Mouse (Mus musculus) gastrocnemius, postnatal 14 days (tissue): ENCODE measurements at regions not wholly inside any gene's neighbourhood (a gene's known extent, or its start where the extent isn't known, plus 50 kb on each side); places are given as distances from the start of the nearest gene placed in this dataset.

Source experiments
- DNase-seq: peaks from one replicate; pipeline ENCODE4 v3.0.0; 2021; ENCODE audit warnings: mixed read lengths
- intact Hi-C: fragments of 180-260 bp; cut with DNase I; formaldehyde crosslinking; loops from one replicate; pipeline ENCODE4 v1.15.1; 2025; ENCODE audit warnings: low total_unique reads

DNA sequence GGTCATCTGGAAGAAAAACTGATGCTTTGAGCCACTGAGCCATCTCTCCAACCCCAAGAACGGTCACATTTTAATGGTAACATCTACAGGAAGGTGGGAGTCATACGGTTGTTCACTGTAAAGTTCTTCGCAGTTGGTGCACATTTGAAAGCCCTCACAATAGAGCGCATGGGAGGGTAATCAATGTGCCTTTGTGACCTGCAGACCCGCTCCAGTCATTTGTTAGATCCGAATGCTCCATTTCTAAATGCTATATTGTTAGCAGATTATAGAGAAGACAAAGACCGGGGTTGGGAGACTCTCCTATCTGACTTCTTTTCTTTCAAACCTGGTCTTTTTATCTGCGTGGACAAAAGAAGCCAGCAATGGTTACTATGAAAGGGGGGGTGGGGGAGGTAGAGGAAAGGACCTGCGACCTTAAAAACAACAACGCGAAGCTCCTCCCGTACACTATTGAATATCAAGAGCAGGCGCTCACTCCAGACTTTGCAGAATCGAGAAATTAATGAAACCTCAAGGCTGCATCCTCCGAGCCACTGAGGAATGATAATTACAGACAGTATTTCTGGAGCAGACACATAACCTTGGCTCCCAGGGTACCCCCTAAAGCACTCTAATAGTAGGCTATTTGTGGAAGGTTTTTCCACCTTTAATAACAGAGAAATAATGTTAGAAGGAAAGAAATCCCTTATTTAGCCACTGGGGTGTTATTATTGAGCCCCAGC, 134.7 kb upstream of the Smim15 start:
- intact Hi-C loops: no loop called here
- DNase-seq: no peak

DNA sequence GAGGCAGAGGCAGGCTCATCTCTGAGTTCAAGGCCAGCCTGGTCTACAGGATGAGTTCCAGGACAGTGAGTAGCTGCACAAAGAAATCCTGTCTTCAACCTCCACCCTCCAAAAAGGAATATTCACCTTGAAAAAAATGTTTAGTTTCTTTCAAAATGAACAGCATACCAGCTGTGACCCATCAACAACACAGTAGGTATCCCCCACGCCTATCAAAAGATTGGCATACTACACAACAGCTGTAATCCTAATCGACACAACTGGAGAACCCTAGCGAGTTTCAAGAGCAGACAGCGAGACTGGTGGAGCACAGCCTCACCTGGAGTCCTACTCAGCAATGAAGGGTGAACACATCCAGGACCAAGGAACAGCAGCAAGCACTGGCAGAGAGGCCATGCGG, 136.3 kb upstream of the Smim15 start:
- intact Hi-C loops: no loop called here
- no peak for DNase-seq

GRCm38 (mm10) chr13:107904851-107905250, 139.4 kb upstream of the Smim15 start:
- DNase-seq: no peak
- intact Hi-C loops: no loop called here

GRCm38 (mm10) chr13:107904051-107904740, 140.1 kb upstream of the Smim15 start:
- DNase-seq: no peak
- intact Hi-C loops: no loop called here

DNA sequence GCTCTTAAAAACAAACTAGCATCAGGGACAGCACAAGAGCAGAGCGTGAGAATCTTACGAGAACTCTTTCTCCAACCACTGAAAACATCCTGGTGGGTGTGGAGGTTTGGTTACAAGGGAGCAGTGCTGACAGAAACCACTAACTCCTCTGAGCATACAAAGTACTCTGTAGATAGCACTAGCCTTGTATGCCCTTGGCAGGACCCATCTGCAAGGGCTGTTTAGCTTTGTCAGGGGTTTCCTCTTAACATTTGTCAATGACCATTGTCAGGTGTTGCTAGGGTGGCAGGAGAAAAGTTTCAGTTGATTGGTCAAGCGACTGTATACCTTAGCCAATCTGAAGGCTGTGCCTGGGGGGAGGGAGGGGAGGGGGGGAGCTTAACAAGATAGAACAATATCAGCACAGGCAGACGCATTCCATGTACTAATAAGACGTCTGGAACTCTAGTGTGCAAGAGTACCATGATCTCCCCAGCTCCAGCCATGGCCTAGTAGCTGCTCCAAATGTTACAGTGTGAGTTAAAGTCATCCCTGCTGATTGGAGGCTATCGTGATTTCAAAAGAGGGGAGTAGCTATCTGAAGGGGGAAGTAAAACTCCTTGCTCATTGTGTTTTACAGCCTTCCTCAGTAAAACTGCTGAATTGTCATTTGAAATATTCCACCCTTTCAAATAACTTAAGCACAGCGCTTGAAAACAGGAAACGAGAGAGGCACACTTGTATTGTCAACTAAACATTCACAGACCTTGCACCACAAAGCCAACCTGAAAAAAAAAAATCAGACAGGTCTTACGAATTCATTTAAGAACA, 140.9 kb upstream of the Smim15 start:
- DNase-seq: no peak
- intact Hi-C loops: no loop called here

DNA sequence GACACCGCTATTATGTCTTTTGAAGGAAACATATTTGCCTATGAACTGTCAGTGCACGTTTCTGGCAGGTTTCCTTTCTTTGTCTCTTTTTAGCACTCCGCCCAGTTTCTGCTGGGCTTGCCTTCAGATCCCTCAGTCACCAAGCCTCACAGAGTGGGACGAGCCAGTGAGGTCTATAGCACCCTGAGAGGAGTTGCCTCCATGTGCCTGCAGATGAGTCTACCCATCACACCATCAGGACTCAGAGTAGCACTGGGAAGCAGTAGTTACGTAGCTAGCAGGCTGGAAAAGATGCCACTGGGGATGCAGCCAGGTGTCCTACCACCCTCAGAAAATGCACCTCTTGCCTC, 141.5 kb upstream of the Smim15 start:
- no peak for DNase-seq
- intact Hi-C loops: no loop called here

DNA sequence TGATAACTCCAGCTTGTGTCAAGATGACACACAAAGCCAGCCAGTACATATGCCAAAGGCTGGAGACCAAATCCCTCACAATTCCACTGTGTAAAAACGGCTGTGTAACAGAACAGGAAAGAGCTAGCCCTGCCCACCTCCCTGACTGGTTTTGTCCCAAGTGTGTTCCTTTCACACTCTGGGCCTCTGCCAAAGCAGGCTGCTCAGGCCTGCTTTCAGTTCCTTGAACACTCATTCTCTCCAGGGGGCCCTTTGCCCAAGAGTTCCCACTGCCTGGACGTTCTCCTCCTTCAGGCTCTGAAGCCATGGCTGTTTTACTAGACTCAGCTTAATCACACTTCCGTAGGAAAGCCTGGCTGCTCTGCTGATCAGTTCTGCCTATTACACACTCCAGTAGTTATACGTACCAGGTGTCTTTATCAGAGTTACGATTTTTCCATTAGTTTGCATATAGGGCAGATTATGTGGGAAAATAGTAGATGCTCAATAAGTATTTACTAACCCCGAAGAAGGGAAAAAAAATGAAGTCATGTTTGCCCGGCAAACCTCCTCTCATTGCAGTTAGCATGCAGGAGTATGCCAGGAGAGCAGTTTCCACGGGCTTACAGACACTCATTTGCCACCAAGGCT, 144.5 kb upstream of the Smim15 start:
- intact Hi-C loops: no loop called here
- DNase-seq: peak; percentile 32

DNA sequence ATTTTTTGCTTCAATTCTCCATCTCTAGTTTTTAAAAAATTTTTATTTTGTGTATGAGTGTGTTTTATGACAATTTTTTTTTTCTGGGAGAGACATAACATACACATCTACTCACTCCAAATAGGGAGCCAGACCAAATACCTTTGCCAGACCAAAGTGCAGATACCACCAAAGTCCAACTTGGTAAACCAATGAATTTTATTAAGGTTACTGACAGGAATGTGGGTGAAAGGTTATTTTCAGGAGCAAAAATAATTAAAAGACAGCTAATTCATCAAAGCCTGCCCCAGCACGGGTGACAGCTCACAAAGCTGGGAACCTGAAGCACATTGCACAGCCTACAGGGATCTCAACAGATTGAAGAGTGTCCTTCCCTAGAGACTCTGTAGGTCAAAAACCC, 146.6 kb upstream of the Smim15 start:
- DNase-seq: no peak
- intact Hi-C loops: no loop called here

GRCm38 (mm10) chr13:107897184-107897583, 147.1 kb upstream of the Smim15 start:
- intact Hi-C loops: no loop called here
- no peak for DNase-seq

DNA sequence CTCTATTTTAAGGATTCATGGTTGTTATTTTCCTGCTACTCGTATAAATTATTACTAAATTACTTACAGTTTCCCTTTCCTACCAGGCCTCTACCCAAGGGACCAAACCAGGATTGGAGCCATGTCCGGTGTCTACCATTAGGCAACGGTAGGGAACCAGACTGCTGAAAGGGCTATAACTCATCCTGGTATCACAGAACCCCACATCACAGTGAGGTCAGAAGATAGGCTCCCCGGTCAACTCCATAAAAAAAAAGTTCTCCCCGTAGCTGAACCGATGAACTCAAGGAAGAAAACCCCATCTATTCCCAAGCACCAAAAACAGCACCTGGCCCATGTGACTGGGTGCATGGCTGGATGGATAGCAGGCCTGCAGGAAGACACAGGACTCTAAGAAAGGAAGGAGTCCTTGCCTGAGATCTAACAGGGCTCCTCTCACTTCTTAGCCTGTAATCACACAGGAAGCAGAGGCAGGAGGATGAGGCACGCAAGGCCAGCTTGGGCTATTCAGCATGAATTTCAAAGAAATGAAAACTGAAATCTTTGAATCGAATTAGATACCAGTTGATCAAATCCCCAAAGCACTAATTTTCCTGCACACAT, 150.6 kb upstream of the Smim15 start:
- intact Hi-C loops: loop anchor here (2.0 kb wide), 1 partner anchor 27 kb away; no protein-coding TSS in a partner anchor
- DNase-seq: no peak

DNA sequence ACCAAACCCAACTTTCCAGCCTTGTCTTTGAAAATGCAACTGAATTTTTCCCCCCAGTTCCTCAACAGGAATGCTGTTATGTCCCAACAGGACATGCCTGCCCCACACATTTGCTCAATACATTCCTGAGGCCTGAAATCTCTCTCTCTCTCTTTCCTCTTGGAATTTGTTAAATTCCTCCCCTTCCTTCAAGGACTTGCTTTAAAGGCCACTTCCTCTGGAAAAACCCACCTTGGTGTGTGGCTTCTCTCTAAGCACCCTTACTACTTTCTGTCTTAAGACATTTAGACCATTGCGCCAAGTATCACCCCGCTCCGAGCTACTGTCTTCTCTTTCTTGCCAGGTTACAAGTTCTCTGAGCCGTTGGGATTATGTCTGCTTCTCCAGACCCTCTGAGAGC, 151.2 kb upstream of the Smim15 start:
- intact Hi-C loops: loop anchor here (2.0 kb wide), 1 partner anchor 28 kb away; no protein-coding TSS in a partner anchor

DNA sequence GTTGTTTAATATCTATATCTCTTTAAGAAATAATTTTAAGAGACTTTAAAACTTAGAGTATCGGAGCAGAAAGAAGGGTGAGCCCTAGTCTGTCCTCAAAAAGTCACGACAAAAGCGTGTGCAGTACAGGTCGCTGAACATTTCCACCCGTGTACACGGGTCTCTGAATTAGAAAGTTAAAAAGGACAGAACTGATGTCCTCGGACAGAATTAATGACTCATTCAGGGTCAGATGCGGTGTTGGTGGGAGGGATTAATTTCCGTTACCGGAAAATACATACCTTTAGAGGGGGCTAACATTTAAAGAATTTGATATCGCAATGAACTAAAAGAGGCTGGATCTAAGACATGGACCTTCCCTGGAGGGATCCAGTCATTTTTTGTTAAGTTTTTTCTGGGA, 152.3 kb upstream of the Smim15 start:
- DNase-seq: no peak
- intact Hi-C loops: loop anchor here (2.0 kb wide), 1 partner anchor 29 kb away; no protein-coding TSS in a partner anchor

More for the DNA sequence above, 151.2 kb upstream of the Smim15 start:
- no peak for DNase-seq

GRCm38 (mm10) chr13:107890866-107891821, 153.1 kb upstream of the Smim15 start:
- DNase-seq: peak; percentile 78
- intact Hi-C loops: no loop called here

DNA sequence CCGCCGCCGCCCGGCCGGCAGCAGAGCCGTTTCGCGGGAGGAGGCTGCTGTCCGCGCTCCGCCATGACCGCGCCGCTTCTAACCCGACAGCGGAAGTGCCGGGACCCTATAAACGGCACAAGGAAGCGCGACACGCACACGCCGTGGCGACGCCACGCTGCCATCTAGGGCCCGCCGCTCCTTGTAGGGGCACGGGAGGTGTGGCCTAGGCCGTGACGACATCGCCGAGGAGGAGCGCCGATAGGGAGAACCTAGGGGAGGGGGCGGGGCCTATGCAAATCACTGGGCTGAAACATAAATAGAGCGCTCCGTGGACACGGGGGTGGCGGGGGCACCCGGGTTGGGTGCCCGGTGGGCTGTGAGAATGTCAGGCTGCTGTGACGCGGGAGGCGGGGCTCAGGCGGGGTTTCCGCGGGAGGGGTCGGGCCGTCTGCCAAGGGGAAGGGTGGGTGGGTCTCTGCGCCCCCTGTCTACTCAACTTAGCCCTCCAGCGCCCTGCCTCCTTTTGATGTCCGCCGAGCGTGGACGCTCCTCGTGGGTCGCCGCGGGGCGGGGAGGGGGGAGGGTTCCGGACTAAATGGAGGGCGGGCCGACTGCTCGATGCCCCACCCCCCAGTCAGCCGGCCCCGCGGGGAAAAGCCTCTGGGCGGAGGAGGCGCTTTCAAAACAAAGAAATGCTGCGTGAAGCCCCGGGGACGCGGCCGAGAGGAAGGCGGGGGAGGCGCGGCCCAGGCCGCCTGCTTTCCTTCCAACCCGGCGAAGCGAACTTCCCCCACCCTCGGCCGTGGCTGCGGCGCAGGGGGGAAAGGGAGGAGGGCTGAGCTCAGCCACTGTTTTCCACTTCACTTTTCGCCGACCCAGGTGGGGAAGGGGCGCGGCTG, 154.0 kb upstream of the Smim15 start:
- intact Hi-C loops: loop anchor here (10.0 kb wide), 2 partner anchors 135 to 155 kb away; partner anchors contain the start of gene Smim15
- peak; percentile 100 for DNase-seq

- intact Hi-C loops: loop anchor here (10.0 kb wide), 2 partner anchors 135 to 155 kb away; partner anchors contain the start of gene Smim15
- DNase-seq: peak; percentile 24
Observed at GRCm38 (mm10) chr13:107889588-107889984, 154.7 kb upstream of the Smim15 start.

DNA sequence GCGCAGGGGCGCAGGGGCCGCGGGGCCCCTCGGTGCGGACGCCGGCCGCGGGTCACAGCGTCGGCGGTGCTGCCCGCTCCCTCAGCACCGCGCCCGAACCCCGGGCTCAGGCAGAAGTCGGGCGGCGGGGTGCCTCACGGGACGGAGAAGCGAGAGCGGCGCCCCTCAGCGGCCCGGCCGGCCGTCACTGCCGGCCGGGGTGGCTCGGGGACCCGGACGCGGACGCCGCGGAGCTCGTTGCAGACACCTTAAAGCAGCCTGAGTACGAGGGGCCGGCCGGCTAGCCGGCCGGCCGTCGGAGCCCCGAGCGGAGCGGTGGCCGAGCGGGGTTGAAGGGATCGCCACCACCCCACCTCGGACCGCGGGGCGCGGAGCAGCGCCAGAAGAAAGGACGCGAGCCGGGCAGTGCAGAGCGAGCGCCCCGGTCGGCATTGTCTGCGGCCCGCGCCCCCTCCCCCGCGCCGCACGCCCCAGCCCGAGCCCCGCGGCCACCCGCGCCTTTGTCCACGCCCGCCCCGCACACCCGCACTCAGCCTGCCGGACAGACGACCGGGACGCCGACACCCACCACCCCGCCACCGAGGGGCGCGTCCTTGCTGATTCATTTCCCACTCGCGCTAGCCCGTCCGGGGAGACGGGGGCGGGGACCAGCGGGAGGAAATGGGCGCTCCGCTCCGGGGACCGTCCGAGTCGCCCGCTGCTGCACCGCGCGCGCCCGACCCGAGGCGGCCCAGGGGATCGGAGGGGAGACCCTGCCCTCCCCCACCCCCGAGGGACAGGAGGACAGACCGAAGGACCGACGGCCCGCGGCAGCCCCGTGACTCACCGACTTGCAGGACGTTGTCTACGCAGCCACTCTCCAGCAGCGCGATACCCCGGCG, 155.4 kb upstream of the Smim15 start:
- peak; percentile 49 for DNase-seq
- intact Hi-C loops: loop anchor here (10.0 kb wide), 2 partner anchors 134 to 156 kb away; partner anchors contain the start of gene Smim15
